Mouse (Mus musculus) midbrain, embryonic 12.5 days (tissue): Measurements from ENCODE around the gene Rbm25. TPM values are rescaled to one million over a fixed set of nuclear protein-coding genes. Genes with fewer than 3 reads are reported as not detected.
"Not testable (repeated sequence)": the region's sequence is repeated elsewhere in the genome, so short reads cannot be mapped to it uniquely, and the experiment has no call there.

ENCODE experiments used
- ATAC-seq: fragments of 200-750 bp; cut with Nextera tagmentation; 2 replicates; pipeline ENCODE4 v1.8.0; 2017; ENCODE audit warnings: low read depth, moderate TSS enrichment, moderate library complexity; ENCODE audit not compliant: low FRiP score
- H3K27ac ChIP-seq: fragments of 300-500 bp; sonication (generic); replicated peaks from 2 replicates; pipeline ENCODE4 v1.5.1; 2016; ENCODE audit warnings: mild to moderate bottlenecking
- H3K27me3 ChIP-seq: fragments of 300-500 bp; sonication (generic); 2 replicates; pipeline ENCODE4 v1.6.1; 2016; ENCODE audit warnings: mild to moderate bottlenecking
- H3K36me3 ChIP-seq: fragments of 300-500 bp; sonication (generic); 2 replicates; pipeline ENCODE4 v1.6.1; 2016
- H3K4me1 ChIP-seq: fragments of 300-500 bp; sonication (generic); 2 replicates; pipeline ENCODE4 v1.6.1; 2016
- H3K4me2 ChIP-seq: fragments of 300-500 bp; sonication (generic); replicated peaks from 2 replicates; pipeline ENCODE4 v1.6.1; 2016; ENCODE audit warnings: mild to moderate bottlenecking, moderate library complexity
- H3K4me3 ChIP-seq: fragments of 300-500 bp; sonication (generic); 2 replicates; pipeline ENCODE4 v1.5.1; 2016; ENCODE audit warnings: mild to moderate bottlenecking
- H3K9ac ChIP-seq: fragments of 300-500 bp; sonication (generic); replicated peaks from 2 replicates; pipeline ENCODE4 v1.6.1; 2016; ENCODE audit warnings: mild to moderate bottlenecking, moderate library complexity
- H3K9me3 ChIP-seq: fragments of 300-500 bp; sonication (generic); 2 replicates; pipeline ENCODE4 v1.6.1; 2016; ENCODE audit warnings: mild to moderate bottlenecking
- WGBS: fragments of 180-500 bp; shearing (Covaris S2); methylation state at CpG from one replicate; pipeline ENCODE4 v1.1.7; 2016; 5-methylcytosine and 5-hydroxymethylcytosine counted together
- polyA plus RNA-seq: library from polyadenylated mRNA; unstranded; fragments of >200 nt; fragmentation: Nextera tagmentation; extraction: Ambion mirVana; gene quantifications from 2 replicates; pipeline ENCODE4 v1.2.1, GENCODE M21; 2016

Gene Rbm25
- polyA plus RNA-seq: 295 and 322 TPM in 2 replicates

GRCm38 (mm10) chr12:83630936-83631335 is at the start of gene Rbm25:
TSS of gene Rbm25 (plus strand) at chr12:83631236.
- no CpG with 5 or more reads among the region's 5 CpGs for WGBS

GRCm38 (mm10) chr12:83582106-83582505 is 48.9 kb upstream of the Rbm25 start:
- no peak for ATAC-seq
- Histone ChIP-seq H3K4me3 (no peak overlapping the region), H3K4me2 (no peak overlapping the region), H3K27me3 (no peaks in the 10 kb centered on the region), H3K27ac (no peak overlapping the region), H3K9me3 (no peaks in the 10 kb centered on the region), H3K4me1 (peaks cover 13% of the 10 kb centered on the region; the same call in 1 of the 2 replicates), H3K36me3 (peaks cover 37% of the 10 kb centered on the region), H3K9ac (no peak overlapping the region)
- WGBS: 78% methylated on average over 4 of the region's 4 CpGs

More at GRCm38 (mm10) chr12:83630936-83631335, at the start of gene Rbm25:
- peak within 1 kb of the TSS; percentile 96 for H3K27ac ChIP-seq
- H3K9me3 ChIP-seq, H3K27me3 ChIP-seq, ATAC-seq, H3K36me3 ChIP-seq: not testable (repeated sequence)
- H3K4me2 ChIP-seq: peak within 1 kb of the TSS; percentile 66
- H3K4me1 ChIP-seq: peaks cover 13% of the 10 kb centered on the region
- peak within 1 kb of the TSS; percentile 84 for H3K9ac ChIP-seq
- peak within 1 kb of the TSS; percentile 66 for H3K4me3 ChIP-seq

- Histone ChIP-seq H3K36me3 (peaks cover 39% of the 10 kb centered on the region), H3K4me1 (peaks cover 13% of the 10 kb centered on the region; the same call in 1 of the 2 replicates), H3K9me3 (no peaks in the 10 kb centered on the region), H3K27ac (no peak overlapping the region), H3K27me3 (no peaks in the 10 kb centered on the region), H3K4me3 (no peak overlapping the region), H3K4me2 (no peak overlapping the region), H3K9ac (no peak overlapping the region)
- 81% methylated on average over 4 of the region's 4 CpGs for WGBS
- no peak for ATAC-seq
Measured at GRCm38 (mm10) chr12:83582747-83583146, 48.3 kb upstream of the Rbm25 start.

GRCm38 (mm10) chr12:83586628-83587027 is 44.4 kb upstream of the Rbm25 start:
- no peak overlapping the region for H3K9ac ChIP-seq
- 92% methylated on average over 5 of the region's 5 CpGs for WGBS
- no peak overlapping the region for H3K27ac ChIP-seq
- no peaks in the 10 kb centered on the region for H3K9me3 ChIP-seq
- H3K4me1 ChIP-seq: peaks cover 4% of the 10 kb centered on the region; the same call in 1 of the 2 replicates
- no peaks in the 10 kb centered on the region for H3K27me3 ChIP-seq
- no peak for ATAC-seq
- H3K4me2 ChIP-seq: no peak overlapping the region
- H3K36me3 ChIP-seq: peaks cover 70% of the 10 kb centered on the region
- no peak overlapping the region for H3K4me3 ChIP-seq

- H3K4me3 ChIP-seq: no peak overlapping the region
- no peak overlapping the region for H3K4me2 ChIP-seq
- peaks cover 73% of the 10 kb centered on the region for H3K36me3 ChIP-seq
- no peaks in the 10 kb centered on the region for H3K27me3 ChIP-seq
- no peak overlapping the region for H3K27ac ChIP-seq
- H3K4me1 ChIP-seq: peaks cover 24% of the 10 kb centered on the region
- H3K9ac ChIP-seq: no peak overlapping the region
- no peak for ATAC-seq
- no peaks in the 10 kb centered on the region for H3K9me3 ChIP-seq
- WGBS: 90% methylated on average over 8 of the region's 8 CpGs
Measured at GRCm38 (mm10) chr12:83591754-83592501, 39.1 kb upstream of the Rbm25 start.

- H3K4me2 ChIP-seq: peak overlapping the region; percentile 8; the same call in 1 of the 2 replicates
- 94% methylated on average over 9 of the region's 9 CpGs for WGBS
- peaks cover 47% of the 10 kb centered on the region for H3K36me3 ChIP-seq
Measured at GRCm38 (mm10) chr12:83594454-83595040, 36.5 kb upstream of the Rbm25 start.

GRCm38 (mm10) chr12:83596191-83596954 is 34.7 kb upstream of the Rbm25 start:
- Histone ChIP-seq H3K4me3 (peak overlapping the region; percentile 92), H3K4me1 (peaks cover 24% of the 10 kb centered on the region), H3K27ac (peak overlapping the region; percentile 94), H3K27me3 (no peaks in the 10 kb centered on the region), H3K9me3 (no peaks in the 10 kb centered on the region), H3K9ac (peak overlapping the region; percentile 98), H3K36me3 (peaks cover 32% of the 10 kb centered on the region), H3K4me2 (peak overlapping the region; percentile 78)
- WGBS: 7% methylated on average over 16 of the region's 20 CpGs
- no peak for ATAC-seq

More at GRCm38 (mm10) chr12:83594454-83595040, 36.5 kb upstream of the Rbm25 start:
- Histone ChIP-seq H3K27me3 (no peaks in the 10 kb centered on the region), H3K4me3 (no peak overlapping the region), H3K9me3 (no peaks in the 10 kb centered on the region), H3K27ac (no peak overlapping the region), H3K9ac (no peak overlapping the region), H3K4me1 (peaks cover 24% of the 10 kb centered on the region)
- no peak for ATAC-seq

- H3K4me1 ChIP-seq: peaks cover 24% of the 10 kb centered on the region
- H3K27ac ChIP-seq: peak within 1 kb of the TSS; percentile 94
- peak within 1 kb of the TSS; percentile 92 for H3K4me3 ChIP-seq
- WGBS: under 1% methylated on average over 28 of the region's 28 CpGs
- ATAC-seq: peak; percentile 100
- peaks cover 25% of the 10 kb centered on the region for H3K36me3 ChIP-seq
- H3K4me2 ChIP-seq: peak within 1 kb of the TSS; percentile 78
- peak within 1 kb of the TSS; percentile 98 for H3K9ac ChIP-seq
- H3K27me3 ChIP-seq: no peaks in the 10 kb centered on the region
- H3K9me3 ChIP-seq: no peaks in the 10 kb centered on the region
Measured at GRCm38 (mm10) chr12:83597025-83597501, 34.0 kb upstream of the Rbm25 start, which contains the start of gene Zfyve1. TSS of gene Zfyve1 (minus strand) at chr12:83597222.

GRCm38 (mm10) chr12:83597881-83598280 is 33.2 kb upstream of the Rbm25 start:
- Histone ChIP-seq H3K4me3 (no peak overlapping the region), H3K4me1 (peaks cover 24% of the 10 kb centered on the region), H3K27ac (no peak overlapping the region), H3K36me3 (peaks cover 18% of the 10 kb centered on the region), H3K27me3 (no peaks in the 10 kb centered on the region), H3K9me3 (no peaks in the 10 kb centered on the region), H3K4me2 (no peak overlapping the region), H3K9ac (no peak overlapping the region)
- no peak for ATAC-seq
- 85% methylated on average over 2 of the region's 2 CpGs for WGBS

GRCm38 (mm10) chr12:83602285-83602684 is 28.8 kb upstream of the Rbm25 start:
- ATAC-seq: no peak
- Histone ChIP-seq H3K4me2 (no peak overlapping the region), H3K27me3 (no peaks in the 10 kb centered on the region), H3K9me3 (no peaks in the 10 kb centered on the region), H3K4me1 (no peaks in the 10 kb centered on the region), H3K9ac (no peak overlapping the region), H3K4me3 (no peak overlapping the region), H3K36me3 (no peaks in the 10 kb centered on the region), H3K27ac (no peak overlapping the region)
- 83% methylated on average over 5 of the region's 5 CpGs for WGBS

GRCm38 (mm10) chr12:83606411-83606810 is 24.6 kb upstream of the Rbm25 start:
- 73% methylated on average over 2 of the region's 2 CpGs for WGBS
- H3K9ac ChIP-seq, H3K4me3 ChIP-seq, H3K9me3 ChIP-seq, H3K4me2 ChIP-seq, H3K27me3 ChIP-seq, ATAC-seq, H3K27ac ChIP-seq, H3K36me3 ChIP-seq, H3K4me1 ChIP-seq: not testable (repeated sequence)
